In genomic region chr1:86415612-86416184, GRCm38 (mm10) we compare ENCODE assay signal across 10 mouse cellular contexts. TPM values are rescaled to one million over a fixed set of nuclear protein-coding genes. Genes with fewer than 3 reads are reported as not detected.
DNase-seq lines count a peak whose midpoint lies in the region; ATAC-seq lines count a peak whose summit lies in the region.
"Had no signal": no experiment of that assay in that cellular context is flagged by ENCODE, and none has a peak within 500 bp of the region (broad histone marks: within the 10 kb centered on the region; RNA-seq: fewer than 3 reads in every experiment).

No protein-coding gene starts in this region.

- no peak overlapping the region for H3K27ac ChIP-seq in limb, embryonic 11.5 days (replicated peaks; ENCODE audit: low read depth, low read length)
- no peak overlapping the region for H3K27ac ChIP-seq in limb, embryonic 10.5 days
- H3K27ac ChIP-seq: neural tube, embryonic 12.5 days had no signal

- no peaks in the 10 kb centered on the region for H3K27me3 ChIP-seq in limb, embryonic 11.5 days (ENCODE audit: control insufficient read depth, insufficient read depth, low read length)
- no peaks in the 10 kb centered on the region for H3K27me3 ChIP-seq in limb, embryonic 10.5 days (ENCODE audit: low read depth, poor library complexity, severe bottlenecking)
- H3K27me3 ChIP-seq: neural tube, embryonic 12.5 days had no signal

- H3K4me2 ChIP-seq in limb, embryonic 11.5 days (ENCODE audit: low read depth, severe bottlenecking) = no peak overlapping the region
- H3K4me2 ChIP-seq: neural tube, embryonic 12.5 days had no signal

- 0 out of 2 replicates have a peak, but pooled peaks have one; percentile 33 for ATAC-seq in limb, embryonic 11.5 days (ENCODE audit: insufficient number of reproducible peaks, low FRiP score, low TSS enrichment, low read depth)
- ATAC-seq in granulocyte monocyte progenitor cell, adult 5-6 weeks (replicated peaks; ENCODE audit: poor library complexity, severe bottlenecking) = peak; percentile 60
- peak; percentile 66 for ATAC-seq in megakaryocyte-erythroid progenitor cell, adult 5-6 weeks (replicated peaks; ENCODE audit: low FRiP score, low TSS enrichment, poor library complexity, severe bottlenecking)

- H3K4me1 ChIP-seq in limb, embryonic 11.5 days (ENCODE audit: control insufficient read depth, insufficient read depth, low read length) = no peaks in the 10 kb centered on the region
- 0 out of 2 replicates have a peak, but pooled peaks cover 8% of the 10 kb centered on the region for H3K4me1 ChIP-seq in limb, embryonic 10.5 days
- H3K4me1 ChIP-seq: neural tube, embryonic 12.5 days had no signal

- no peak overlapping the region for H3K4me3 ChIP-seq in limb, embryonic 11.5 days (ENCODE audit: low read depth, low read length)
- H3K4me3 ChIP-seq in limb, embryonic 10.5 days = no peak overlapping the region
- H3K4me3 ChIP-seq: neural tube, embryonic 12.5 days had no signal

- H3K9ac ChIP-seq in limb, embryonic 11.5 days (ENCODE audit: low read length) = no peak overlapping the region
- H3K9ac ChIP-seq: neural tube, embryonic 12.5 days had no signal

- 67% methylated on average over 7 of the region's 7 CpGs for WGBS in limb, embryonic 11.5 days
- 63% methylated on average over 7 of the region's 7 CpGs for WGBS in limb, embryonic 10.5 days

- H3K9me3 ChIP-seq in limb, embryonic 11.5 days (ENCODE audit: control insufficient read depth, low read length) = no peaks in the 10 kb centered on the region
- H3K9me3 ChIP-seq in limb, embryonic 10.5 days (replicated peaks) = no peaks in the 10 kb centered on the region
- H3K9me3 ChIP-seq: neural tube, embryonic 12.5 days had no signal

- H3K36me3 ChIP-seq in limb, embryonic 11.5 days (ENCODE audit: control insufficient read depth, insufficient read depth, low read length) = no peaks in the 10 kb centered on the region
- H3K36me3 ChIP-seq in limb, embryonic 10.5 days = no peaks in the 10 kb centered on the region
- H3K36me3 ChIP-seq: neural tube, embryonic 12.5 days had no signal

- DNase-seq in adrenal gland, postnatal 14 days = peak; percentile 69
- no peak for DNase-seq in adrenal gland, postnatal 4 days (ENCODE audit: low spot score in 2 of 2)
- no peak for DNase-seq in limb, embryonic 11.5 days (ENCODE audit: low spot score)
- DNase-seq in limb, embryonic 10.5 days (ENCODE audit: low spot score) = no peak
- DNase-seq in retina, embryonic 14.5 days (ENCODE audit: low spot score) = no peak
- DNase-seq in frontal cortex, postnatal 14 days (ENCODE audit: low spot score in 2 of 2) = no peak

RNA-seq across cellular contexts. Expression of gene Nmur1, which starts 10.3 kb away (rescaled TPM):
- not detected in 2 replicates for total RNA-seq in adrenal gland, postnatal 14 days (2021)
- not detected for total RNA-seq in adrenal gland, postnatal 4 days (2021)
- 0.12 and 0.40 TPM in 2 replicates for polyA plus RNA-seq in limb, embryonic 11.5 days (2014; fragmentation: Nextera tagmentation; extraction: Ambion mirVana)
- polyA plus RNA-seq in limb, embryonic 10.5 days (2016; fragmentation: Nextera tagmentation; extraction: Ambion mirVana) = 0.15 and 0.24 TPM in 2 replicates
- not detected in 2 replicates for total RNA-seq in granulocyte monocyte progenitor cell, adult 5-6 weeks (2014; fragmentation: Nextera tagmentation)
- not detected in 2 replicates for total RNA-seq in granulocyte monocyte progenitor cell, adult 5-6 weeks (2017)
- not detected in 2 replicates for total RNA-seq in megakaryocyte-erythroid progenitor cell, adult 5-6 weeks (2014; fragmentation: Nextera tagmentation)
- not detected in 2 replicates for total RNA-seq in megakaryocyte-erythroid progenitor cell, adult 5-6 weeks (2017)

RNA-seq across cellular contexts. Expression of gene Tex44, which starts 10.4 kb away (rescaled TPM):
- total RNA-seq in adrenal gland, postnatal 14 days (2021) = not detected in 2 replicates
- not detected for total RNA-seq in adrenal gland, postnatal 4 days (2021)
- polyA plus RNA-seq in limb, embryonic 11.5 days (2014; fragmentation: Nextera tagmentation; extraction: Ambion mirVana) = not detected in 2 replicates
- polyA plus RNA-seq in limb, embryonic 10.5 days (2016; fragmentation: Nextera tagmentation; extraction: Ambion mirVana) = not detected in 2 replicates
- not detected in 2 replicates for total RNA-seq in granulocyte monocyte progenitor cell, adult 5-6 weeks (2014; fragmentation: Nextera tagmentation)
- not detected in 2 replicates for total RNA-seq in granulocyte monocyte progenitor cell, adult 5-6 weeks (2017)
- total RNA-seq in megakaryocyte-erythroid progenitor cell, adult 5-6 weeks (2014; fragmentation: Nextera tagmentation) = not detected in 2 replicates
- not detected in 2 replicates for total RNA-seq in megakaryocyte-erythroid progenitor cell, adult 5-6 weeks (2017)
- polyA plus RNA-seq: C2C12; neural tube, embryonic 12.5 days had no signal

RNA-seq across cellular contexts. Expression of gene Ncl, which starts 56.5 kb away (rescaled TPM):
- total RNA-seq in adrenal gland, postnatal 14 days (2021) = 330 and 396 TPM in 2 replicates
- 100 to 1,000 TPM; 335 to 347 TPM for total RNA-seq in adrenal gland, postnatal 4 days (2021)
- polyA plus RNA-seq in limb, embryonic 11.5 days (2014; fragmentation: Nextera tagmentation; extraction: Ambion mirVana) = 483 and 544 TPM in 2 replicates
- 554 and 638 TPM in 2 replicates for polyA plus RNA-seq in limb, embryonic 10.5 days (2016; fragmentation: Nextera tagmentation; extraction: Ambion mirVana)
- 715 and 728 TPM in 2 replicates for total RNA-seq in granulocyte monocyte progenitor cell, adult 5-6 weeks (2014; fragmentation: Nextera tagmentation)
- total RNA-seq in granulocyte monocyte progenitor cell, adult 5-6 weeks (2017) = 917 and 958 TPM in 2 replicates
- total RNA-seq in megakaryocyte-erythroid progenitor cell, adult 5-6 weeks (2014; fragmentation: Nextera tagmentation) = 973 and 1,006 TPM in 2 replicates
- total RNA-seq in megakaryocyte-erythroid progenitor cell, adult 5-6 weeks (2017) = 1,472 and 1,577 TPM in 2 replicates
